Mouse (Mus musculus) thymus, adult 2 months (tissue): ENCODE results near the gene Zbtb22.

Source experiments
- CTCF ChIP-seq: fragments of 200-500 bp; IDR thresholded peaks from 2 replicates; pipeline ENCODE4 v1.5.1; 2012; ENCODE audit warnings: mild to moderate bottlenecking, control low read depth, low read length, moderate library complexity, borderline replicate concordance; ENCODE audit not compliant: control insufficient read depth, poor library complexity, insufficient read depth; ENCODE audit errors: extremely low read depth
- POLR2A ChIP-seq: fragments of 200-500 bp; IDR thresholded peaks from 2 replicates; pipeline ENCODE4 v1.6.1; 2012; ENCODE audit warnings: mild to moderate bottlenecking, low read length, control low read depth, moderate library complexity; ENCODE audit not compliant: control insufficient read depth, poor library complexity, insufficient read depth; ENCODE audit errors: extremely low read depth

GRCm38 (mm10) chr17:33909869-33910250 lies 5.8 kb upstream of the Zbtb22 start:
- TF ChIP-seq CTCF, result no peak
- no peak; the same call in 1 of the 2 replicates for TF ChIP-seq POLR2A
